Mouse (Mus musculus): ENCODE results near the gene Sftpd. TPM values are rescaled to one million over a fixed set of nuclear protein-coding genes. Genes with fewer than 3 reads are reported as not detected.

The Sftpd gene
- polyA plus RNA-seq (2012; fragmentation: generic; extraction: Trizol), result not detected
- long read RNA-seq, experiment 1, result 0 reads
- long read RNA-seq, experiment 2, result 0 reads

DNA sequence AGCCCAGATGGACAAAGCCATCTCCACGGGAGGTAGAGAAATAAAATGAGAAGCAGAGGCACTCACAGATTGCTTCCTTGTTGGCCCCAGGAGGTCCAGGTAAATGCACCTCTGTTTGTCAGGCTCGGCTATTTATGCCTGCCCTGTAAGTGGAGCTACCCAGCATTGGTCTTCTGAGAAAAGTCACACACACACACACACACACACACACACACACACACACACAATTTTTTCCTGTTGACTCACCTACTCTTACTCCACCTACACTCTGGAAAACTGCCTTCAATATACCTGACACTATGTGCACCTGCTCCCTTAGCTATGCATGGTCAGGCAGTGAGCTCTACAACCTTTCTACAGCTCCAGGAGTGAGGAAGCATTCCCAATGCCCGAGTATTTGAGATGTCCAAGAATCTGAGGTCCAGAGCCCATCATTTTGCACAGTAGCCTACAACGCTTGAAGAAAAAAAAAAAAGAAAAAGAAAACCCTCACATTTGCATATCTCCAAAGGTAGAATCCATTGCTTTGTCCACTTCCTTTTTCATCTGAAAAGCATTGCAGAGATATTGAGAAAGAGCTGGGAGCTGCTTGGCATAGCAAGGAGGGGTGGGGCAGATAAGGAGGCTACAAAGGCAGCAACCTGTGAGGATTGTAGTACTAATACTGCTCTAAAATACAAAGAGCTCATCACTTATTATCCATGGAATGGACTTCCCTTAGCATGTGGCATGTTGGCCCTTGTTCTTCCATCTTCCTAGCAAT, at the start of gene Sftpd:
TSS of gene Sftpd (minus strand) at position 91 of the 763 bp plus-strand sequence.
- no peaks in the 10 kb centered on the region for H3K79me3 ChIP-seq (ENCODE audit: low read depth)
- no peak within 1 kb of the TSS for H3ac ChIP-seq (ENCODE audit: control insufficient read depth, insufficient read length, low read depth)
- TF ChIP-seq CTCF (IDR thresholded peaks at IDR 0.05; ENCODE audit: control insufficient read depth, insufficient read depth, insufficient read length), result no peak
- TF ChIP-seq FOSL1 (IDR thresholded peaks at IDR 0.05; ENCODE audit: insufficient read depth, low read length, poor library complexity, severe bottlenecking), result no peak
- no peak for TF ChIP-seq MYOD1 (IDR thresholded peaks at IDR 0.05; ENCODE audit: control insufficient read depth, insufficient read length, low read depth)
- TF ChIP-seq USF1 (IDR thresholded peaks at IDR 0.05; ENCODE audit: low read depth), result no peak
- TF ChIP-seq MAX (IDR thresholded peaks at IDR 0.05), result no peak
- H3K27me3 ChIP-seq (ENCODE audit: control insufficient read depth, insufficient read depth, insufficient read length), result no peaks in the 10 kb centered on the region
- H3K79me2 ChIP-seq (ENCODE audit: control insufficient read depth, insufficient read depth), result no peaks in the 10 kb centered on the region
- H3K4me3 ChIP-seq (ENCODE audit: insufficient read depth, poor library complexity, severe bottlenecking), result no peak within 1 kb of the TSS
- no peaks in the 10 kb centered on the region for H3K36me3 ChIP-seq (ENCODE audit: control insufficient read depth, insufficient read depth)

DNA sequence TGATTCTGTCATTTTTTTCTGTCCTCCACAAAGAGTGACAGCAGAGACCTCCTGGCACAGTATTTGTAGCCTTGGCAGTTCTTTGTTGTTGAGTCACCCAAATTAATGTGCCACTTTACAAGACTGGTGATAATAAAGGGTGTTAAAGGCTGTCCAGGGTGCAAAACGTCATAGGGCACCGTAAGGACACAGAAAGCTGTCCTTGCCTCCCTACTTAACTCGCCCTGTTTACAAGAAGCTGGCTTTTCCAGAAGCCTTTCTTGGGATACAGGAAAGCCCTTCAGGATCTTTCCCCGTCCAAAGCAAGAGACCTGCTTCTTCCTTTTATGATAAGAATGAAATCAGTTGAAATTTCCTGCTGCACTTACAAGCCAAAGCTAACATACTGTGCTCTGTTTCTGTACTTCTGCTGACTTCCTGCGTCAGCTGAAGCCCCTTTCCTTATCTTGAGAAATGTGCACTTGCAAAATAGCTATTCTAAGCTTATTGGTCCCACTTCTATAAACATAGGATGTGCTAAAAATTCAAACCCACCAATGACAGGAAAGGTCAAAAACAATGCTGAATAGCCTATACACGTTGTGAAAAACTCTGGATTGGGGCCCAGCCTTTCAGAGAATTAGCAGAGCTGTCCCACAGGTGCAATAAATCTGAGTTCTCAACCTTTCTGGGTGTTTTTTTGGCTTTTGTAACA, 13.2 kb upstream of the Sftpd start:
- H3ac ChIP-seq (ENCODE audit: control insufficient read depth, insufficient read length, low read depth), result no peak overlapping the region
- H3K27me3 ChIP-seq (ENCODE audit: control insufficient read depth, insufficient read depth, insufficient read length), result no peaks in the 10 kb centered on the region
- H3K36me3 ChIP-seq (ENCODE audit: control insufficient read depth, insufficient read depth), result no peaks in the 10 kb centered on the region
- H3K79me2 ChIP-seq (ENCODE audit: control insufficient read depth, insufficient read depth), result no peaks in the 10 kb centered on the region
- no peaks in the 10 kb centered on the region for H3K79me3 ChIP-seq (ENCODE audit: low read depth)
- H3K4me3 ChIP-seq (ENCODE audit: insufficient read depth, poor library complexity, severe bottlenecking), result no peak overlapping the region
- no peak for TF ChIP-seq CTCF (IDR thresholded peaks at IDR 0.05; ENCODE audit: control insufficient read depth, insufficient read depth, insufficient read length)
- no peak for TF ChIP-seq MAX (IDR thresholded peaks at IDR 0.05)
- no peak for TF ChIP-seq FOSL1 (IDR thresholded peaks at IDR 0.05; ENCODE audit: insufficient read depth, low read length, poor library complexity, severe bottlenecking)
- no peak for TF ChIP-seq CEBPB (IDR thresholded peaks at IDR 0.05; ENCODE audit: low read depth)
- TF ChIP-seq MYOG (IDR thresholded peaks at IDR 0.05; ENCODE audit: control insufficient read depth, extremely low read depth, insufficient read length), result no peak
- TF ChIP-seq MYOD1 (IDR thresholded peaks at IDR 0.05; ENCODE audit: control insufficient read depth, insufficient read length, low read depth), result no peak
- TF ChIP-seq USF1 (IDR thresholded peaks at IDR 0.05; ENCODE audit: low read depth), result no peak

- H3K36me3 ChIP-seq (ENCODE audit: control insufficient read depth, insufficient read depth), result no peaks in the 10 kb centered on the region
- H3K4me3 ChIP-seq (ENCODE audit: insufficient read depth, poor library complexity, severe bottlenecking), result no peak overlapping the region
- no peaks in the 10 kb centered on the region for H3K27me3 ChIP-seq (ENCODE audit: control insufficient read depth, insufficient read depth, insufficient read length)
- TF ChIP-seq MYOD1 (IDR thresholded peaks at IDR 0.05; ENCODE audit: control insufficient read depth, insufficient read length, low read depth) (no peak), MAX (IDR thresholded peaks at IDR 0.05) (no peak), CEBPB (IDR thresholded peaks at IDR 0.05; ENCODE audit: low read depth) (no peak), FOSL1 (IDR thresholded peaks at IDR 0.05; ENCODE audit: insufficient read depth, low read length, poor library complexity, severe bottlenecking) (no peak), CTCF (IDR thresholded peaks at IDR 0.05; ENCODE audit: control insufficient read depth, insufficient read depth, insufficient read length) (no peak), USF1 (IDR thresholded peaks at IDR 0.05; ENCODE audit: low read depth) (no peak), MYOG (IDR thresholded peaks at IDR 0.05; ENCODE audit: control insufficient read depth, extremely low read depth, insufficient read length) (no peak)
- no peak overlapping the region for H3ac ChIP-seq (ENCODE audit: control insufficient read depth, insufficient read length, low read depth)
- H3K79me2 ChIP-seq (ENCODE audit: control insufficient read depth, insufficient read depth), result no peaks in the 10 kb centered on the region
- no peaks in the 10 kb centered on the region for H3K79me3 ChIP-seq (ENCODE audit: low read depth)
Observed at GRCm38 (mm10) chr14:41189496-41189895, 4.5 kb upstream of the Sftpd start.

DNA sequence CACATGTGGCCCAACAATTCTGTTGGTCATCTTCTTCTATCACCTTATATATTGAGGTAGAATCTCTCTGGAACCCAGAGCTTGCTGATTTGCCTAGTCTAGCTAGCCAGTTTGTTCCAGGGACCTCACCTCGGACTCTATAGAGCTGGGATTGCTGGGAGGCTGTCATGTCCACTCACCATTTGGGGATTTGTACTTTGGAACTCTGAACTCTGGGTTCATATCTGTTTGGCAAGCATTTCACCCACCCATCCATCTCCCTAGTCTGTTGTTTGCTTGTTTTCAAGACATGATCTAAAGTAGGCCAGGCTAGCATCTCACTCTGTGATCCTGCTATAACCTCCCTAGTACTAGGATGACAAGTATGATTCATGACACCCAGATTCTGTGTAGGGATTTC, 10.1 kb downstream of the Sftpd start:
- TF ChIP-seq FOSL1 (IDR thresholded peaks at IDR 0.05; ENCODE audit: insufficient read depth, low read length, poor library complexity, severe bottlenecking) (no peak), MYOG (IDR thresholded peaks at IDR 0.05; ENCODE audit: control insufficient read depth, extremely low read depth, insufficient read length) (no peak), USF1 (IDR thresholded peaks at IDR 0.05; ENCODE audit: low read depth) (no peak), CTCF (IDR thresholded peaks at IDR 0.05; ENCODE audit: control insufficient read depth, insufficient read depth, insufficient read length) (no peak), MYOD1 (IDR thresholded peaks at IDR 0.05; ENCODE audit: control insufficient read depth, insufficient read length, low read depth) (no peak), CEBPB (IDR thresholded peaks at IDR 0.05; ENCODE audit: low read depth) (no peak), MAX (IDR thresholded peaks at IDR 0.05) (no peak)
- H3K79me2 ChIP-seq (ENCODE audit: control insufficient read depth, insufficient read depth), result no peaks in the 10 kb centered on the region
- no peak overlapping the region for H3ac ChIP-seq (ENCODE audit: control insufficient read depth, insufficient read length, low read depth)
- no peaks in the 10 kb centered on the region for H3K27me3 ChIP-seq (ENCODE audit: control insufficient read depth, insufficient read depth, insufficient read length)
- no peaks in the 10 kb centered on the region for H3K36me3 ChIP-seq (ENCODE audit: control insufficient read depth, insufficient read depth)
- H3K79me3 ChIP-seq (ENCODE audit: low read depth), result no peaks in the 10 kb centered on the region
- no peak overlapping the region for H3K4me3 ChIP-seq (ENCODE audit: insufficient read depth, poor library complexity, severe bottlenecking)

- H3K79me2 ChIP-seq (ENCODE audit: control insufficient read depth, insufficient read depth), result no peaks in the 10 kb centered on the region
- no peaks in the 10 kb centered on the region for H3K79me3 ChIP-seq (ENCODE audit: low read depth)
- no peak overlapping the region for H3ac ChIP-seq (ENCODE audit: control insufficient read depth, insufficient read length, low read depth)
- no peaks in the 10 kb centered on the region for H3K27me3 ChIP-seq (ENCODE audit: control insufficient read depth, insufficient read depth, insufficient read length)
- H3K4me3 ChIP-seq (ENCODE audit: insufficient read depth, poor library complexity, severe bottlenecking), result no peak overlapping the region
- TF ChIP-seq MAX (IDR thresholded peaks at IDR 0.05) (no peak), CEBPB (IDR thresholded peaks at IDR 0.05; ENCODE audit: low read depth) (no peak), FOSL1 (IDR thresholded peaks at IDR 0.05; ENCODE audit: insufficient read depth, low read length, poor library complexity, severe bottlenecking) (no peak), MYOD1 (IDR thresholded peaks at IDR 0.05; ENCODE audit: control insufficient read depth, insufficient read length, low read depth) (no peak), MYOG (IDR thresholded peaks at IDR 0.05; ENCODE audit: control insufficient read depth, extremely low read depth, insufficient read length) (no peak), CTCF (IDR thresholded peaks at IDR 0.05; ENCODE audit: control insufficient read depth, insufficient read depth, insufficient read length) (no peak), USF1 (IDR thresholded peaks at IDR 0.05; ENCODE audit: low read depth) (no peak)
- H3K36me3 ChIP-seq (ENCODE audit: control insufficient read depth, insufficient read depth), result no peaks in the 10 kb centered on the region
Observed at GRCm38 (mm10) chr14:41170514-41170913, 14.4 kb downstream of the Sftpd start.
